Comparison of ENCODE assay signal across 8 mouse cellular contexts in the genomic region with DNA sequence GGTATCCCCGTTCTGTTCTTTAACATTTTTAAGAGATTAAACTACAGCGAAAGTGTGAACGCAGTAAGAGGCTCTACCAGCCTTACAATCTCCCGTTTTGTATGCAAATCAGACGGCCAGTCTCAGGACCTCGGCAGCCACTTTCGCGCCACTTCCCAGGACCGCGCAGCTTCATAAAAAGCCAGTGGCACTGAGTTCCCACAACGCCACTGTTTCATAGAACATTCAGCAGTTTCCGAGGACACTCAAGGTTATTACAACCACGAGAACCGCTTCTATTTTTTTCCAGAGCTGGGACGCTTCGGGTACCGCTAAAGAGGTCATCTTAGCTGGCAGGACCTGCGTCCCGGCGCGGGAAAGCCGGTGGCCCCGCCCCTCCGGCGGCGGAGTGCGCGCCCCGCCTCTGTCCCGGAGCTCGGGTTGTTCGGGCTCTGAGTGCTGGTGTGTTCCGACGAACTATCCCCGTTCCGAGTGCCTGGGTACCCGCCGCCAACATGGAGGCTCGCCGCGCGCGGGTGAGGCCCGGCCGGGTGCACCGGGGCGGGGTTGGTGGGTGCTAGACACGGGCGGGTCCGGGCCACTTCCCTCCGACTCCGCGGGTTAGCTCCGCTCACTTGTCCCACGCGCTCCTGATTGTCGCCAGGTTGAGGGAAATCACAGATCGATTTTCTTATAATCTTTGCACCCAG. TPM values are rescaled to one million over a fixed set of nuclear protein-coding genes. Genes with fewer than 3 reads are reported as not detected.
DNase-seq lines count a peak whose midpoint lies in the region; ATAC-seq lines count a peak whose summit lies in the region.

A gene (plus strand): TSS at position 363 of the 689 bp plus-strand sequence.

- no peaks in the 10 kb centered on the region for H3K9me3 ChIP-seq in heart, embryonic 14.5 days (ENCODE audit: control insufficient read depth, low read length)
- no peaks in the 10 kb centered on the region for H3K9me3 ChIP-seq in liver, embryonic 12.5 days (replicated peaks)

- under 1% methylated on average over 57 of the region's 58 CpGs for WGBS in heart, embryonic 14.5 days
- under 1% methylated on average over 58 of the region's 58 CpGs for WGBS in liver, embryonic 12.5 days (ENCODE audit: insufficient replicate concordance)

- H3K27me3 ChIP-seq in heart, embryonic 14.5 days (ENCODE audit: control insufficient read depth, insufficient read depth, low read length), result no peaks in the 10 kb centered on the region
- H3K27me3 ChIP-seq in liver, embryonic 12.5 days (replicated peaks), result no peaks in the 10 kb centered on the region
- H3K27me3 ChIP-seq in splenic B cell, adult 2 months (ENCODE audit: control insufficient read depth, insufficient read depth, low read length, poor library complexity, severe bottlenecking), result no peaks in the 10 kb centered on the region; the same call in none of the 2 replicates

- peaks cover 22% of the 10 kb centered on the region for H3K36me3 ChIP-seq in heart, embryonic 14.5 days (ENCODE audit: control insufficient read depth, insufficient read depth, low read length)
- H3K36me3 ChIP-seq in liver, embryonic 12.5 days, result peaks cover 24% of the 10 kb centered on the region
- no peaks in the 10 kb centered on the region for H3K36me3 ChIP-seq in splenic B cell, adult 2 months (ENCODE audit: control insufficient read depth, insufficient read depth, low read length, poor library complexity, severe bottlenecking)

- peak within 1 kb of the TSS; percentile 90 for H3K4me2 ChIP-seq in heart, embryonic 14.5 days (ENCODE audit: low read length)
- H3K4me2 ChIP-seq in liver, embryonic 12.5 days, result peak within 1 kb of the TSS; percentile 82

- peaks cover 3% of the 10 kb centered on the region; the same call in 1 of the 2 replicates for H3K4me1 ChIP-seq in brown adipose tissue, adult 24 weeks (ENCODE audit: control insufficient read depth, insufficient read depth, insufficient read length, low read length)
- peaks cover 19 to 37% of the 10 kb centered on the region in 2 experiments for H3K4me1 ChIP-seq in heart, embryonic 14.5 days (ENCODE audit: control insufficient read depth in 2 of 2, insufficient read depth in 2 of 2, low read length in 2 of 2)
- peaks cover 71% of the 10 kb centered on the region for H3K4me1 ChIP-seq in liver, embryonic 12.5 days

- peak within 1 kb of the TSS; percentile 81 for H3K9ac ChIP-seq in heart, embryonic 14.5 days (ENCODE audit: low read length)
- peak within 1 kb of the TSS; percentile 90 for H3K9ac ChIP-seq in liver, embryonic 12.5 days

- peak; percentile 75 for DNase-seq in CD4-positive, CD25-positive, alpha-beta regulatory T cell, adult 2 months (ENCODE audit: low read depth, low spot score)
- peak; percentile 86 for DNase-seq in kidney, postnatal 10 days
- DNase-seq in naive thymus-derived CD4-positive, alpha-beta T cell, adult 2 months (ENCODE audit: low read depth), result peak; percentile 73
- DNase-seq in splenic B cell, adult 2 months (ENCODE audit: low read depth, low spot score), result peak; percentile 76

- peak within 1 kb of the TSS; percentile 80 for H3K4me3 ChIP-seq in brown adipose tissue, adult 24 weeks (ENCODE audit: insufficient read depth, low read depth, low read length)
- peak within 1 kb of the TSS; percentile 67 to 89 for H3K4me3 ChIP-seq in heart, embryonic 14.5 days (ENCODE audit: control insufficient read depth in 1 of 2, insufficient read depth in 1 of 2, low read depth in 1 of 2, low read length in 2 of 2)
- peak within 1 kb of the TSS; percentile 85 for H3K4me3 ChIP-seq in liver, embryonic 12.5 days

- ATAC-seq in erythroid progenitor cell, adult 5-6 weeks (replicated peaks; ENCODE audit: low FRiP score, poor library complexity, severe bottlenecking), result peak; percentile 82
- peak; percentile 81 for ATAC-seq in heart, embryonic 14.5 days (ENCODE audit: insufficient number of reproducible peaks, insufficient read depth, low FRiP score, low read depth)
- peak; percentile 84 for ATAC-seq in liver, embryonic 12.5 days

- peak within 1 kb of the TSS; percentile 69 for H3K27ac ChIP-seq in brown adipose tissue, adult 24 weeks (replicated peaks; ENCODE audit: low read depth, low read length)
- peak within 1 kb of the TSS; percentile 95 for H3K27ac ChIP-seq in heart, embryonic 14.5 days (replicated peaks in 1 of 2; ENCODE audit: control insufficient read depth in 1 of 2, insufficient read depth in 1 of 2, low read depth in 2 of 2, low read length in 2 of 2)
- peak within 1 kb of the TSS; percentile 92 for H3K27ac ChIP-seq in liver, embryonic 12.5 days

RNA-seq across cellular contexts. Expression of the gene that starts here (rescaled TPM):
- polyA plus RNA-seq in brown adipose tissue, adult 24 weeks (2012; ENCODE audit: insufficient read depth, insufficient read length, missing spikeins), result not detected in 2 replicates
- 23.1 and 27.7 TPM in 2 replicates for total RNA-seq in erythroid progenitor cell, adult 5-6 weeks (2015; ENCODE audit: low replicate concordance)
- 26.1 and 31.8 TPM in 2 replicates for total RNA-seq in erythroid progenitor cell, adult 5-6 weeks (2017; ENCODE audit: low replicate concordance)
- polyA plus RNA-seq in heart, embryonic 14.5 days (2014; fragmentation: Nextera tagmentation; extraction: Ambion mirVana), result 34.3 and 38.0 TPM in 2 replicates
- 96.3 and 100 TPM in 2 replicates for polyA plus RNA-seq in liver, embryonic 12.5 days (2016; fragmentation: Nextera tagmentation; extraction: Ambion mirVana)

Comparison
In these comparisons a context has a peak if more than half of its experiments do, and no peak if none do; other contexts are left out.
1. Peak in every context shown above with its lines: DNase-seq, ATAC-seq, H3K4me3 ChIP-seq and H3K27ac ChIP-seq.
2. RNA of the gene that starts here (polyA plus RNA-seq): 96.3 to 100 TPM in liver, embryonic 12.5 days and 34.3 to 38.0 TPM in heart, embryonic 14.5 days; not detected in brown adipose tissue, adult 24 weeks; every median in the first group is over 10 times any median in the second.